Mouse (Mus musculus): ENCODE results near the gene Sowaha. TPM values are rescaled to one million over a fixed set of nuclear protein-coding genes. Genes with fewer than 3 reads are reported as not detected.

The Sowaha gene
- total and polyA plus RNA-seq, 3 experiments, result 3.0 to 6.8 (median 4.9) TPM

- peak; percentile 70 for DNase-seq (ENCODE audit: low spot score)
- Histone ChIP-seq H3K4me1 (ENCODE audit: insufficient read depth, low read depth, low read length) (peaks cover 80% of the 10 kb centered on the region), H3K9me3 (replicated peaks) (no peaks in the 10 kb centered on the region), H3K4me3 (ENCODE audit: low read depth, low read length) (peak within 1 kb of the TSS; percentile 80), H3K27me3 (ENCODE audit: insufficient read depth, low read length) (no peaks in the 10 kb centered on the region), H3K36me3 (replicated peaks) (peaks cover 26% of the 10 kb centered on the region)
- TF ChIP-seq GATA2 (IDR thresholded peaks at IDR 0.05; ENCODE audit: borderline replicate concordance, low read depth, low read length) (no peak), TAL1 (conservative IDR thresholded peaks at IDR 0.05; ENCODE audit: low read depth, low read length) (no peak), GATA1 (IDR thresholded peaks at IDR 0.05; ENCODE audit: borderline replicate concordance, low read length) (no peak), CTCF (IDR thresholded peaks at IDR 0.05; ENCODE audit: low read depth, low read length) (no peak), POLR2AphosphoS5 (IDR thresholded peaks at IDR 0.05; ENCODE audit: insufficient replicate concordance, low read depth, low read length) (no peak)
- no peak for ATAC-seq (ENCODE audit: extremely low read depth, insufficient number of reproducible peaks, low FRiP score, poor library complexity, severe bottlenecking)
Measured at GRCm38 (mm10) chr11:53519207-53520121, 39.4 kb upstream of the Sowaha start, which contains the start of gene Sept8. Gene Sept8, plus strand, starts transcription at chr11:53519257.

DNA sequence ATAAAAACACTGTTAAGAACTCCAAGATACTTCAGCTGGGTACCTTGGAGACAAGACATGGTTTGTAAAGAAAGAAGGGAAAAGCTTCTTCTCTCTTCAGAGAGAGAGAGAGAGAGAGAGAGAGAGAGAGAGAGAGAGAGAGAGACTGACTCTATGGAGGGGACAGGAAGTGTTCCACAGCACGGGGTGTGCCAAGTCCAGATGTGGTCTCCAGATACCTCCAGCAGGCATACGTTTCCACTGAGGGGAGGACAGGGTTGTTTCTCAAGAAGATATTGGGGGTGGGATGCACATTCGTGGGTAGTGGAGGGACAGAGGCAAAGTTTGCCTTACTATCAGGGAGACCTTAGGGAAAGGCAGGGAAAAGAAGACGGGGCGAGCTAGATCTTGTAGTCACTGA is 38.7 kb upstream of the Sowaha start:
- DNase-seq (ENCODE audit: low spot score), result peak; percentile 56
- peaks cover 19% of the 10 kb centered on the region for H3K36me3 ChIP-seq (replicated peaks)
- H3K4me3 ChIP-seq (ENCODE audit: low read depth, low read length), result peak overlapping the region; percentile 80; the same call in 1 of the 2 replicates
- no peak for ATAC-seq (ENCODE audit: extremely low read depth, insufficient number of reproducible peaks, low FRiP score, poor library complexity, severe bottlenecking)
- no peaks in the 10 kb centered on the region for H3K27me3 ChIP-seq (ENCODE audit: insufficient read depth, low read length)
- no peaks in the 10 kb centered on the region for H3K9me3 ChIP-seq (replicated peaks)
- peaks cover 78% of the 10 kb centered on the region for H3K4me1 ChIP-seq (ENCODE audit: insufficient read depth, low read depth, low read length)
- TF ChIP-seq CTCF (IDR thresholded peaks at IDR 0.05; ENCODE audit: low read depth, low read length) (no peak), TAL1 (conservative IDR thresholded peaks at IDR 0.05; ENCODE audit: low read depth, low read length) (peak; percentile 32; the same call in 1 of the 2 replicates)

GRCm38 (mm10) chr11:53516775-53517627 is 36.9 kb upstream of the Sowaha start:
- H3K4me1 ChIP-seq (ENCODE audit: insufficient read depth, low read depth, low read length), result peaks cover 61% of the 10 kb centered on the region
- peak; percentile 24; the same call in 1 of the 2 replicates for ATAC-seq (ENCODE audit: extremely low read depth, insufficient number of reproducible peaks, low FRiP score, poor library complexity, severe bottlenecking)
- peak; percentile 56 for DNase-seq (ENCODE audit: low spot score)

GRCm38 (mm10) chr11:53510351-53510750 is 30.3 kb upstream of the Sowaha start:
- no peaks in the 10 kb centered on the region for H3K36me3 ChIP-seq (replicated peaks)
- H3K4me1 ChIP-seq (ENCODE audit: insufficient read depth, low read depth, low read length), result peaks cover 15% of the 10 kb centered on the region
- DNase-seq (ENCODE audit: low spot score) (no peak), ATAC-seq (ENCODE audit: extremely low read depth, insufficient number of reproducible peaks, low FRiP score, poor library complexity, severe bottlenecking) (no peak)
- H3K4me3 ChIP-seq (ENCODE audit: low read depth, low read length), result no peak overlapping the region
- TF ChIP-seq TAL1 (conservative IDR thresholded peaks at IDR 0.05; ENCODE audit: low read depth, low read length) (no peak), CTCF (IDR thresholded peaks at IDR 0.05; ENCODE audit: low read depth, low read length) (no peak), POLR2AphosphoS5 (IDR thresholded peaks at IDR 0.05; ENCODE audit: insufficient replicate concordance, low read depth, low read length) (no peak), GATA2 (IDR thresholded peaks at IDR 0.05; ENCODE audit: borderline replicate concordance, low read depth, low read length) (no peak), GATA1 (IDR thresholded peaks at IDR 0.05; ENCODE audit: borderline replicate concordance, low read length) (no peak)
- no peaks in the 10 kb centered on the region for H3K9me3 ChIP-seq (replicated peaks)
- no peaks in the 10 kb centered on the region; the same call in 1 of the 2 replicates for H3K27me3 ChIP-seq (ENCODE audit: insufficient read depth, low read length)

More at GRCm38 (mm10) chr11:53516775-53517627, 36.9 kb upstream of the Sowaha start:
- peak overlapping the region; percentile 35; the same call in 1 of the 2 replicates for H3K4me3 ChIP-seq (ENCODE audit: low read depth, low read length)
- no peaks in the 10 kb centered on the region for H3K9me3 ChIP-seq (replicated peaks)
- H3K36me3 ChIP-seq (replicated peaks), result peaks cover 3% of the 10 kb centered on the region
- H3K27me3 ChIP-seq (ENCODE audit: insufficient read depth, low read length), result no peaks in the 10 kb centered on the region
- no peak for TF ChIP-seq CTCF (IDR thresholded peaks at IDR 0.05; ENCODE audit: low read depth, low read length)
- TF ChIP-seq GATA1 (IDR thresholded peaks at IDR 0.05; ENCODE audit: borderline replicate concordance, low read length), result no peak
- TF ChIP-seq GATA2 (IDR thresholded peaks at IDR 0.05; ENCODE audit: borderline replicate concordance, low read depth, low read length), result no peak
- TF ChIP-seq TAL1 (conservative IDR thresholded peaks at IDR 0.05; ENCODE audit: low read depth, low read length), result no peak
- TF ChIP-seq POLR2AphosphoS5 (IDR thresholded peaks at IDR 0.05; ENCODE audit: insufficient replicate concordance, low read depth, low read length), result no peak

GRCm38 (mm10) chr11:53508591-53508990 is 28.5 kb upstream of the Sowaha start:
- H3K27me3 ChIP-seq (ENCODE audit: insufficient read depth, low read length), result no peaks in the 10 kb centered on the region; the same call in 1 of the 2 replicates
- no peaks in the 10 kb centered on the region for H3K36me3 ChIP-seq (replicated peaks)
- TF ChIP-seq GATA2 (IDR thresholded peaks at IDR 0.05; ENCODE audit: borderline replicate concordance, low read depth, low read length), result no peak
- TF ChIP-seq CTCF (IDR thresholded peaks at IDR 0.05; ENCODE audit: low read depth, low read length), result no peak
- no peak for TF ChIP-seq TAL1 (conservative IDR thresholded peaks at IDR 0.05; ENCODE audit: low read depth, low read length)
- no peak for TF ChIP-seq POLR2AphosphoS5 (IDR thresholded peaks at IDR 0.05; ENCODE audit: insufficient replicate concordance, low read depth, low read length)
- TF ChIP-seq GATA1 (IDR thresholded peaks at IDR 0.05; ENCODE audit: borderline replicate concordance, low read length), result no peak
- no peak for DNase-seq (ENCODE audit: low spot score)
- H3K4me3 ChIP-seq (ENCODE audit: low read depth, low read length), result no peak overlapping the region
- ATAC-seq (ENCODE audit: extremely low read depth, insufficient number of reproducible peaks, low FRiP score, poor library complexity, severe bottlenecking), result no peak
- H3K9me3 ChIP-seq (replicated peaks), result no peaks in the 10 kb centered on the region
- H3K4me1 ChIP-seq (ENCODE audit: insufficient read depth, low read depth, low read length), result peaks cover 20% of the 10 kb centered on the region
